ENCODE assay signal across 20 mouse cellular contexts in genomic region chr14:84645972-84646577, GRCm38 (mm10).
A peak's percentile ranks its signal among the peaks of the same experiment; 100 is the strongest.
DNase-seq lines count a peak whose midpoint lies in the region; ATAC-seq and TF ChIP-seq lines count a peak whose summit lies in the region.
"Had no signal": no experiment of that assay in that cellular context is flagged by ENCODE, and none has a peak within 500 bp of the region (broad histone marks: within the 10 kb centered on the region; RNA-seq: fewer than 3 reads in every experiment).

No protein-coding gene starts in this region.

- H3K36me3 ChIP-seq in forebrain, embryonic 13.5 days (ENCODE audit: poor library complexity, severe bottlenecking), result no peaks in the 10 kb centered on the region
- no peaks in the 10 kb centered on the region for H3K36me3 ChIP-seq in forebrain, embryonic 10.5 days (replicated peaks)
- H3K36me3 ChIP-seq in lung, embryonic 14.5 days (ENCODE audit: insufficient read depth), result no peaks in the 10 kb centered on the region
- no peaks in the 10 kb centered on the region for H3K36me3 ChIP-seq in forebrain, postnatal 0 days (ENCODE audit: insufficient read depth)
- H3K36me3 ChIP-seq: heart, embryonic 12.5 days; hindbrain, embryonic 13.5 days; limb, embryonic 13.5 days; neural tube, embryonic 13.5 days; stomach, embryonic 15.5 days had no signal

- ATAC-seq in forebrain, embryonic 13.5 days, result peak; percentile 61; the same call in 1 of the 2 replicates
- ATAC-seq in lung, embryonic 14.5 days (ENCODE audit: insufficient read depth), result peak; percentile 86; the same call in 1 of the 2 replicates
- peak; percentile 25; the same call in 1 of the 2 replicates for ATAC-seq in forebrain, postnatal 0 days

- no peak for DNase-seq in forebrain, embryonic 10.5 days (ENCODE audit: extremely low spot score, low spot score)
- peak; percentile 86 for DNase-seq in lung, embryonic 14.5 days
- DNase-seq in lung, postnatal 25 days (ENCODE audit: low spot score), result no peak
- DNase-seq in MN1 (ENCODE audit: low spot score), result peak; percentile 11
- peak; percentile 16 for DNase-seq in forebrain, postnatal 0 days
- no peak for DNase-seq in adrenal gland, postnatal 36 days
- DNase-seq: B cell, adult 2 months; cerebellum, postnatal 25 days; heart, postnatal 14 days; thymus, adult 18-20 months; thymus, postnatal 4 days had no signal

- H3K27me3 ChIP-seq in forebrain, embryonic 13.5 days, result no peaks in the 10 kb centered on the region
- no peaks in the 10 kb centered on the region for H3K27me3 ChIP-seq in forebrain, embryonic 10.5 days (ENCODE audit: poor library complexity, severe bottlenecking)
- no peaks in the 10 kb centered on the region for H3K27me3 ChIP-seq in lung, embryonic 14.5 days (ENCODE audit: insufficient read depth, low read length)
- no peaks in the 10 kb centered on the region for H3K27me3 ChIP-seq in forebrain, postnatal 0 days (ENCODE audit: insufficient read depth, low read length)
- H3K27me3 ChIP-seq: heart, embryonic 12.5 days; hindbrain, embryonic 13.5 days; limb, embryonic 13.5 days; neural tube, embryonic 13.5 days; stomach, embryonic 15.5 days had no signal

- 78% methylated on average over 3 of the region's 3 CpGs for WGBS in forebrain, embryonic 13.5 days
- WGBS in forebrain, embryonic 10.5 days, result 85% methylated on average over 3 of the region's 3 CpGs
- 53% methylated on average over 3 of the region's 3 CpGs for WGBS in lung, embryonic 14.5 days
- WGBS in forebrain, postnatal 0 days, result 62% methylated on average over 3 of the region's 3 CpGs

- no peak overlapping the region for H3K4me2 ChIP-seq in forebrain, embryonic 13.5 days
- H3K4me2 ChIP-seq in lung, embryonic 14.5 days, result no peak overlapping the region
- no peak overlapping the region for H3K4me2 ChIP-seq in forebrain, postnatal 0 days (ENCODE audit: low read depth)
- H3K4me2 ChIP-seq: heart, embryonic 12.5 days; hindbrain, embryonic 13.5 days; limb, embryonic 13.5 days; midbrain, embryonic 11.5 days; neural tube, embryonic 13.5 days; stomach, embryonic 15.5 days had no signal

- no peak overlapping the region for H3K27ac ChIP-seq in forebrain, embryonic 13.5 days
- no peak overlapping the region for H3K27ac ChIP-seq in forebrain, embryonic 10.5 days
- H3K27ac ChIP-seq in lung, embryonic 14.5 days (ENCODE audit: low read depth), result no peak overlapping the region
- no peak overlapping the region for H3K27ac ChIP-seq in forebrain, postnatal 0 days (ENCODE audit: low read depth, low read length)
- H3K27ac ChIP-seq: hindbrain, embryonic 13.5 days; limb, embryonic 13.5 days; liver, embryonic 14.5 days; macrophage; neural tube, embryonic 13.5 days; stomach, embryonic 15.5 days had no signal

- no peak overlapping the region for H3K4me3 ChIP-seq in forebrain, embryonic 13.5 days
- H3K4me3 ChIP-seq in forebrain, embryonic 10.5 days, result no peak overlapping the region
- H3K4me3 ChIP-seq in lung, embryonic 14.5 days (ENCODE audit: low read depth, low read length), result no peak overlapping the region
- H3K4me3 ChIP-seq in forebrain, postnatal 0 days (ENCODE audit: low read depth, low read length), result no peak overlapping the region
- H3K4me3 ChIP-seq: heart, embryonic 12.5 days; hindbrain, embryonic 13.5 days; limb, embryonic 13.5 days; neural tube, embryonic 13.5 days; stomach, embryonic 15.5 days had no signal

- no peak overlapping the region for H3K9ac ChIP-seq in forebrain, embryonic 13.5 days
- H3K9ac ChIP-seq in lung, embryonic 14.5 days, result no peak overlapping the region
- no peak overlapping the region for H3K9ac ChIP-seq in forebrain, postnatal 0 days
- H3K9ac ChIP-seq: heart, embryonic 12.5 days; hindbrain, embryonic 13.5 days; limb, embryonic 13.5 days; liver, embryonic 14.5 days; neural tube, embryonic 13.5 days; stomach, embryonic 15.5 days had no signal

- peaks cover 3% of the 10 kb centered on the region for H3K4me1 ChIP-seq in forebrain, embryonic 13.5 days
- H3K4me1 ChIP-seq in forebrain, embryonic 10.5 days, result peaks cover 4% of the 10 kb centered on the region; the same call in 1 of the 2 replicates
- H3K4me1 ChIP-seq in lung, embryonic 14.5 days (ENCODE audit: insufficient read depth), result no peaks in the 10 kb centered on the region
- H3K4me1 ChIP-seq in forebrain, postnatal 0 days (ENCODE audit: insufficient read depth), result no peaks in the 10 kb centered on the region
- H3K4me1 ChIP-seq: heart, embryonic 12.5 days; hindbrain, embryonic 13.5 days; limb, embryonic 13.5 days; neural tube, embryonic 13.5 days; stomach, embryonic 15.5 days had no signal

- H3K9me3 ChIP-seq in forebrain, embryonic 13.5 days (replicated peaks), result no peaks in the 10 kb centered on the region
- no peaks in the 10 kb centered on the region for H3K9me3 ChIP-seq in forebrain, embryonic 10.5 days
- no peaks in the 10 kb centered on the region for H3K9me3 ChIP-seq in lung, embryonic 14.5 days (ENCODE audit: low read depth, low read length)
- H3K9me3 ChIP-seq in forebrain, postnatal 0 days (ENCODE audit: low read length), result no peaks in the 10 kb centered on the region
- H3K9me3 ChIP-seq: heart, embryonic 12.5 days; hindbrain, embryonic 13.5 days; limb, embryonic 13.5 days; neural tube, embryonic 13.5 days; stomach, embryonic 15.5 days had no signal

- no peak for TF ChIP-seq CTCF in lung, embryonic 14.5 days (IDR thresholded peaks at IDR 0.05; ENCODE audit: low read depth)
- no peak for TF ChIP-seq CTCF in forebrain, postnatal 0 days (IDR thresholded peaks at IDR 0.05; ENCODE audit: low read depth)

Comparison
In these comparisons a context has a peak if more than half of its experiments do, and no peak if none do; other contexts are left out.
1. DNase-seq: peak in lung, embryonic 14.5 days (single experiment), MN1 (single experiment) and forebrain, postnatal 0 days (single experiment); none in forebrain, embryonic 10.5 days (single experiment), lung, postnatal 25 days (single experiment) and adrenal gland, postnatal 36 days (0 of 2).
2. ATAC-seq: peak in every context shown above with its lines; median percentile 86 in lung, embryonic 14.5 days; 61 in forebrain, embryonic 13.5 days; 25 in forebrain, postnatal 0 days.